Mouse (Mus musculus) heart, postnatal 36 days (tissue): ENCODE data around the gene Dynll2. TPM values are rescaled to one million over a fixed set of nuclear protein-coding genes. Genes with fewer than 3 reads are reported as not detected.

Experiments
- total RNA-seq, 2 experiments: library from RNA; stranded (reverse); gene quantifications; 2 replicates each; pipeline ENCODE4 v1.2.3; 2021

The Dynll2 gene
- total RNA-seq, 2 experiments from 2014 or later = 340 to 392 TPM

Other genes starting within 250 kb of the Dynll2 start
- gene Supt4a, start 250.0 kb downstream of the Dynll2 start, total RNA-seq = 10 to 100 TPM; 46.5 to 55.3 TPM
- gene Tspoap1, start 227.0 kb downstream of the Dynll2 start, total RNA-seq = under 1 TPM in 1 of 2 experiments, not detected in 1; 0.08 TPM
- gene Mpo, start 194.0 kb downstream of the Dynll2 start, total RNA-seq = not detected
- not detected for gene Lpo, start 159.2 kb downstream of the Dynll2 start, total RNA-seq
- 1 to 10 TPM; 1.9 to 3.1 TPM for gene Mks1, start 134.3 kb downstream of the Dynll2 start, total RNA-seq
- gene Epx, start 112.0 kb downstream of the Dynll2 start, total RNA-seq = not detected
- not detected for gene Olfr462, start 95.3 kb downstream of the Dynll2 start, total RNA-seq
- not detected for gene Olfr463, start 90.1 kb downstream of the Dynll2 start, total RNA-seq
- gene Olfr464, start 66.6 kb downstream of the Dynll2 start, total RNA-seq = not detected
- gene Srsf1, start 59.8 kb upstream of the Dynll2 start, total RNA-seq = 10 to 100 TPM; 80.2 to 99.7 TPM
- gene Vezf1, start 80.7 kb upstream of the Dynll2 start, total RNA-seq = 10 to 100 TPM; 45.0 to 46.7 TPM
- gene Cuedc1, start 110.5 kb upstream of the Dynll2 start, total RNA-seq = 10 to 100 TPM; 47.9 to 54.2 TPM
- gene Mrps23, start 216.9 kb upstream of the Dynll2 start, total RNA-seq = 100 to 1,000 TPM; 273 to 312 TPM